Mouse (Mus musculus): Measurements from ENCODE around the gene Hist1h1t.

- TF ChIP-seq POLR2A (IDR thresholded peaks at IDR 0.05; ENCODE audit: low read depth, low read length) (no peak), CTCF (IDR thresholded peaks at IDR 0.05; ENCODE audit: extremely low read depth, insufficient read length, insufficient replicate concordance, low read depth, low read length) (no peak)
These were observed 29.6 kb downstream of the Hist1h1t start for GRCm38 (mm10) chr13:23725213-23725612.
